Mouse (Mus musculus) myocyte (in vitro differentiated cells): ENCODE data around the gene Agap1.
A peak's percentile ranks its signal among the peaks of the same experiment; 100 is the strongest.

Source experiments
- CEBPB ChIP-seq: IDR thresholded peaks from 2 replicates; pipeline ENCODE4 v1.6.1; 2011; ENCODE audit warnings: mild to moderate bottlenecking, moderate library complexity; ENCODE audit not compliant: poor library complexity, insufficient read depth, severe bottlenecking
- E2F4 ChIP-seq: IDR thresholded peaks from one replicate; pipeline ENCODE4 v1.6.1; 2011; ENCODE audit warnings: mild to moderate bottlenecking, control low read depth, moderate library complexity; ENCODE audit not compliant: insufficient read depth
- MYOD1 ChIP-seq, 3 experiments: IDR thresholded peaks; one replicate each; pipeline ENCODE4 v1.6.1; 2011; ENCODE audit warnings: control low read depth in 2 of 3, low read depth in 2 of 3, mild to moderate bottlenecking in 2 of 3, moderate library complexity in 1 of 3; ENCODE audit not compliant: insufficient read length in 2 of 3, control insufficient read depth in 1 of 3
- POLR2A ChIP-seq: IDR thresholded peaks from one replicate; pipeline ENCODE4 v1.6.1; 2011; ENCODE audit warnings: low read depth, mild to moderate bottlenecking, control low read depth, moderate library complexity; ENCODE audit not compliant: insufficient read length
- POLR2AphosphoS2 ChIP-seq: IDR thresholded peaks from one replicate; pipeline ENCODE4 v1.6.1; 2011; ENCODE audit warnings: low read depth, control low read depth; ENCODE audit not compliant: insufficient read length
- TCF12 ChIP-seq: IDR thresholded peaks from one replicate; pipeline ENCODE4 v1.6.1; 2011; ENCODE audit warnings: mild to moderate bottlenecking, control low read depth; ENCODE audit not compliant: poor library complexity, insufficient read depth, severe bottlenecking
- TCF3 ChIP-seq: IDR thresholded peaks from one replicate; pipeline ENCODE4 v1.6.1; 2011; ENCODE audit warnings: low read depth, control low read depth; ENCODE audit not compliant: insufficient read length
- USF1 ChIP-seq: IDR thresholded peaks from one replicate; pipeline ENCODE4 v1.6.1; 2011; ENCODE audit warnings: low read depth, mild to moderate bottlenecking, control low read depth, moderate library complexity

GRCm38 (mm10) chr1:89465417-89466002 lies 10.9 kb downstream of the Agap1 start:
- TF ChIP-seq POLR2AphosphoS2 (no peak), USF1 (no peak), TCF12 (no peak), POLR2A (no peak), E2F4 (no peak), CEBPB (no peak), MYOD1 (IDR thresholded peaks at IDR 0.05; ENCODE audit: control insufficient read depth in 1 of 3, insufficient read length in 2 of 3, low read depth in 2 of 3) (peak in 1 of 3 experiments; percentile 45), TCF3 (no peak)
